Mouse (Mus musculus) left cerebral cortex, adult 6 months (tissue): ENCODE data around the gene Eng. TPM values are rescaled to one million over a fixed set of nuclear protein-coding genes. Genes with fewer than 3 reads are reported as not detected.

Source experiments
- long read RNA-seq, 2 experiments: library from polyadenylated mRNA; unstranded; transcript quantifications; one replicate each; pipeline ENCODE4 v2.0.0; 2019 to 2020
- polyA plus RNA-seq: library from polyadenylated mRNA; unstranded; fragments of <200 nt; fragmentation: Nextera tagmentation; gene quantifications from 2 replicates; pipeline ENCODE4 v1.2.3, GENCODE M21; 2021

Eng gene
- polyA plus RNA-seq: 10.8 and 14.2 TPM in 2 replicates
- long read RNA-seq, experiment 1, transcript Eng-205 (15 exons, 3,403 nt): minor isoform, 5 of 48 reads
- long read RNA-seq, experiment 1, transcript Eng-201 (15 exons, 3,422 nt): major isoform, 27 of 48 reads
- long read RNA-seq, experiment 1, partial matches to known transcripts: 5 of 48 reads
- long read RNA-seq, experiment 1, other reads (novel, unspliced or antisense): 10 of 48 reads
- long read RNA-seq, experiment 2, partial matches to known transcripts: 6 of 10 reads
- long read RNA-seq, experiment 2, other reads (novel, unspliced or antisense): 1 of 10 reads

DNA sequence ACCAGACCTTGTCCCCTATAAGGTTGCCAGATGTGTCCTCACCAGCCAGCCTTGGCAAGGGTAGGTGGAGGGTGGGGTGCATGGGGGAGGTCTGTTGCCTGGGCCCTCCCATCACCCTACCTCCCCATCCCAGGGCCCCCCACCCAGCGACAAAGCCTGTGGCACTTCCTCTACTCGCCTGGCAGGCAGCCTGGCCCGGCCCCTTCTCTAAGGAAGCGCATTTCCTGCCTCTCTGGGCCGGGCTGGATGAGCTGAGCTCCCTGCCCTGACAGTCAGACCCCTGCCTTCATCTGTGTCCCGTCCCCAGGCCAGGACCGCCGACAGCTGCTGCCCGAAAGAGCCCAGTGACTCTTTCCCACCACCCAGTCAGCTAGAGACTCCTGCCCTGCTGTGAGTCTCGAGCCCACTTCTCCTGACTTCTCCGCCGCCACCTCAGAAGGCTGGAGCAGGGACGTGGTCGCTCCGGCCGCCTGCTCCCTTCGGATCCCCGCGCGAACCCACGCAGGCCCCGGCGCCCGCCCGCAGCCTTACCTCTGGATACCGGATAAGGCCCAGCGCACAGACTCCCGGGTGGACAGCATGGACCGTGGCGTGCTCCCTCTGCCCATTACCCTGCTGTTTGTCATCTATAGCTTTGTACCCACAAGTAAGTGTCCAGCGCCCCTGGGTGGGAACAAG lies at the start of gene Eng:
Eng (plus strand) TSS at position 217 of the 678 bp plus-strand sequence.

DNA sequence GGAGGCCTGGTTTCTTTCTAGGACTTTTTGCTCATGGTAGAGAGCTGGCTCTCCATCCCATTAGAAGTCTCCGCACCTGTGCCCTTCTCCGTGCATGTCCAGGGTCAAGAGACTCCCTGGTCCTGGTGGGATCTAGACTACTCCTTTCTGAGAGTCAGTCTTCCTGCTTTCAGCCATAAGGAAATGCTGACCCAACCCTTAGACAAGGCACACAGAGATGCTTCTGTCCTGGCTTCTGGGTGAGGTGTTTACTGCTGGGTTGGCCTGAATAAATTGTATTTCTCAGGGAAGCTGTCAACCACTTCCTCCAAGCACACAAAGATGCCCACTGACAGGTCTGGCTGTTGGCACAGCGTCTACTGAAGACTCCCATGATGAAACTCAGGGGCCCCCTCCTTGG lies 47.0 kb upstream of the Eng start, which contains the start of gene St6galnac6:
St6galnac6 (plus strand) TSS at position 301 of the 400 bp plus-strand sequence.

DNA sequence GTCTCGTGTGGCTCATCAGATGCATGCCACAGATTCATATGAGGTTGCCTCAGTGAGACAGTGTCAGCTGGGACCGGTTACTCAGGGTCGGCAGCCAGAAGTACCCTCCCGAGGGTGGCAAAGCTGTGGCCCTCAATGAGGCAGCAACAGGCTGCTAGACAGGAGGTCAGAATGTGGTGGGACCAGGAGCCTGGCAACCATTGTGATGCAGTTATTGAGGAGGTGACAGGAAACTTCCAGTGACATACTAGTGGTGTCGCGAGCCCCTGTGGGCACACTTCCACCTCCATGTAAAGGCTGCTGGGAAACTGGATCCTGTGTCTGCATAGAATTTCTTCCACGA lies 24.9 kb upstream of the Eng start, which contains the start of gene Ak1:
Ak1 (plus strand) TSS at position 242 of the 343 bp plus-strand sequence.

DNA sequence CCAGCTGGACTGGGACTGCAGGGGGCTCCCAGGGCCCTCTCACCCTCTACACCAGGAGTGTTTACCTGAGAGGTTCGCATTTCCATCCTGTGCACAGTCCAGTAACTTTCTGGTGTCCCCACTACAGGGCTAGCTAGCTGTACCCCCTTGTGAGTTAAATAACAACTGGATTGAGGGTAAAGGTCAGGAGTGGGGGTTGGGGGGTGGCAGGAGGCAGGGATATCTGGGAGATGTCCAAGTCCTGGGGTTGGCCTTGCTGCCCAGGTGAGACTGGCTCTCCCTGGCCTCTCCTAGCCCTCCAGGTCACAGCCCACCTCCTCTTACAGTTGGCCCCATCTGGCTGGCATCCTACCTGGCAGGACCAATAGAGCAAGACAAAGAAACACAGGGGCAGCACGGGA lies 57.6 kb downstream of the Eng start, which contains the start of gene Fpgs:
Fpgs (minus strand) TSS at position 125 of the 401 bp plus-strand sequence.

DNA sequence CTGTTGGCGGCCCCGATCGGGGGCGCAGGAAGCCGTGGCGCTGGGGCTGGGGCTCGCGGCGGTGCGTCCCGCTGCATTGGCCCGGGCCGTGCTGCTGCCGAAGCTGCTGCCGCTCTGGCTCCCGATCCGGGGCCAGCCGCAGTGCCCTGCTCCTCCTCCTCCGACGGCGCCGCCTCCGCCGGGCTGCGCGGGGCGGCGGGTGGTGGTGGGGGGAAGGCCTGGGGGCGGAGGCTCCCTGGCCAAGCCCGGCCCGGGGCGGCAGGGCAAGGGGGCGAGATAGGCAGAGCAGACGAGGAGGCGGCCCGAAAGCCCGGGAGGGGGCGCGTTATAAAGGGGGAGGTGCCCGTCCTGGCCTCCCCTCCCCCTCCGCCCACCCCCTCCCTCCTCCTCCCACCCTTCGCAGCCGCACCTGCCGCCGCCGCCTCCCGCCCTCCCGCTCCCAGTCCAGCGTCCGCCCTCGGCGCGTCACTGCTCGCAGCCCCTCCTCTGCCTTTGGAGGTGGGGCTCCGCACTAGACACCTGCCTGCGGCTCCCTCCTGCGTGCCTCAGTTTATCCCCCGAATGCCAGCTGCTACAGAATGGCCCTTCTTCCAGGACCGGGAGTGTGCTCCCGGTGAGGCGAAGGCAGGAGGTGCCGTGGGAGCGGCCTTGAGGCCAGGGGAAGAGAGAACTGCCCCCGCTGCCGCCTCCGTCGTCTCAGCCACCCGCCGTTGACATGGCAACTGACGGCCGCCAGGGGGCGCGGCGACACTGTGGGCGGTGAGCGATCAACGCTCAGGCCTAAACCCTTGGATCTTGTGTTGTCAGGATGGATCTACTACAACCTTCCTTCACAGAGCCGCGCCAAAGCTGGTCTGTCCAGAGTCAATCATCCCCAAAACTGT lies 66.8 kb downstream of the Eng start, which contains the start of gene Cdk9:
Cdk9 (minus strand) TSS at position 143 of the 884 bp plus-strand sequence.

DNA sequence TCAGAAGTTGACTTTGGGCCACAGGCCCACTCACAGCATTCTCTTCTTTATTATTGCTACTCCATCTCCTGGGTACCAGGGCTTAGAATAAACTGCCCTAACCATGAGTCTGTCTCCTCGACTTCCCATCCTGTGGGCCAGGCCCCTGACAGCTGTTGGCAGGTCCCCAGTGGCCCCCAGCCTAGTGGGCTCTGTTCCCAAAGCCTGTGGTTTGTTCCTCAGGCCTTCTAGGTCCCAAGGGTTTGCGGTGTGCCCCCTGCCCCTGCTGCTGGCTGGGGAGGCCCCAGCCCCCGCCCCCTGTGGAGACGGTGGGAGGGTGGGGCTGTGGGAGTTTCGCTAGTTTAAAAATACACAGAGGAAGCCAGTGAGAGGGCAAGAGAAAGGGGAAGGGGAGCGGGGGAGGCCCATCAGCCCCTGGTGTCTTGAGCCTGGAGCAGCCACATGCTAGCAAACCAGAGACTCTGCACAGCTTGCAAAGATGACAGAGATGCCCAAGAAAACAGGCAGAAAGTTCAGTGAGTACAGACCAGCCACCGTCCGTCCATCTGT lies 74.4 kb downstream of the Eng start, which contains the start of gene Sh2d3c:
Sh2d3c (plus strand) TSS at position 375 of the 549 bp plus-strand sequence.

Other genes with a start within 250 kb of the Eng start
- gene Naif1, start 196.1 kb upstream of the Eng start, polyA plus RNA-seq: 2.7 and 3.6 TPM in 2 replicates
- 26.0 and 30.4 TPM in 2 replicates for gene Slc25a25, start 195.2 kb upstream of the Eng start, polyA plus RNA-seq
- 11.8 and 47.4 TPM in 2 replicates for gene Fam102a, start 111.3 kb upstream of the Eng start, polyA plus RNA-seq
- 158 and 169 TPM in 2 replicates for gene Dpm2, start 75.7 kb upstream of the Eng start, polyA plus RNA-seq
- 1.8 and 2.5 TPM in 2 replicates for gene Pip5kl1, start 71.8 kb upstream of the Eng start, polyA plus RNA-seq
- gene 9430097D07Rik, start 70.9 kb upstream of the Eng start, polyA plus RNA-seq: 0.82 and 1.0 TPM in 2 replicates
- 30.9 and 36.6 TPM in 2 replicates for gene St6galnac4, start 59.5 kb upstream of the Eng start, polyA plus RNA-seq
- 13.3 and 40.6 TPM in 2 replicates for gene St6galnac6, start 46.9 kb upstream of the Eng start, polyA plus RNA-seq
- gene Ak1, start 24.8 kb upstream of the Eng start, polyA plus RNA-seq: 112 and 131 TPM in 2 replicates
- gene Fpgs, start 57.5 kb downstream of the Eng start, polyA plus RNA-seq: 5.1 TPM in 2 replicates
- 12.2 and 25.6 TPM in 2 replicates for gene Cdk9, start 66.5 kb downstream of the Eng start, polyA plus RNA-seq
- gene Sh2d3c, start 74.5 kb downstream of the Eng start, polyA plus RNA-seq: 27.0 and 43.2 TPM in 2 replicates
- gene 6330409D20Rik, start 94.4 kb downstream of the Eng start, polyA plus RNA-seq: 0.85 and 1.3 TPM in 2 replicates
- gene Tor2a, start 110.6 kb downstream of the Eng start, polyA plus RNA-seq: 41.4 and 45.7 TPM in 2 replicates
- gene Ttc16, start 129.0 kb downstream of the Eng start, polyA plus RNA-seq: 0.25 and 0.26 TPM in 2 replicates
- gene Ptrh1, start 129.2 kb downstream of the Eng start, polyA plus RNA-seq: 8.6 and 10.8 TPM in 2 replicates
- 0.51 and 1.0 TPM in 2 replicates for gene Cfap157, start 137.8 kb downstream of the Eng start, polyA plus RNA-seq
- gene Stxbp1, start 200.7 kb downstream of the Eng start, polyA plus RNA-seq: 332 and 465 TPM in 2 replicates
- gene Fam129b, start 229.5 kb downstream of the Eng start, polyA plus RNA-seq: 3.1 and 7.2 TPM in 2 replicates